Mouse (Mus musculus) layer of hippocampus, adult 18-20 months (tissue): ENCODE results near the gene Smarcal1. TPM values are rescaled to one million over a fixed set of nuclear protein-coding genes. Genes with fewer than 3 reads are reported as not detected.
A peak's percentile ranks its signal among the peaks of the same experiment; 100 is the strongest.

Experiments
- DNase-seq, 2 experiments: peaks; one replicate each; pipeline ENCODE4 v3.0.0; 2022; ENCODE audit warnings: low spot score in 2 of 2
- long read RNA-seq: library from polyadenylated mRNA; stranded (forward); transcript quantifications from one replicate; pipeline ENCODE4 v2.0.0, GENCODE M21; 2021
- total RNA-seq, 2 experiments: library from RNA; stranded (reverse); gene quantifications; 2 replicates each; pipeline ENCODE4 v1.2.3; 2021

The Smarcal1 gene
- 10 to 100 TPM; 60.7 to 63.0 TPM for total RNA-seq
- long read RNA-seq, transcript Smarcal1-201 (17 exons, 3,059 nt) = major isoform, 17 of 31 reads
- long read RNA-seq, partial matches to known transcripts = 2 of 31 reads
- long read RNA-seq, other reads (novel, unspliced or antisense) = 11 of 31 reads

DNA sequence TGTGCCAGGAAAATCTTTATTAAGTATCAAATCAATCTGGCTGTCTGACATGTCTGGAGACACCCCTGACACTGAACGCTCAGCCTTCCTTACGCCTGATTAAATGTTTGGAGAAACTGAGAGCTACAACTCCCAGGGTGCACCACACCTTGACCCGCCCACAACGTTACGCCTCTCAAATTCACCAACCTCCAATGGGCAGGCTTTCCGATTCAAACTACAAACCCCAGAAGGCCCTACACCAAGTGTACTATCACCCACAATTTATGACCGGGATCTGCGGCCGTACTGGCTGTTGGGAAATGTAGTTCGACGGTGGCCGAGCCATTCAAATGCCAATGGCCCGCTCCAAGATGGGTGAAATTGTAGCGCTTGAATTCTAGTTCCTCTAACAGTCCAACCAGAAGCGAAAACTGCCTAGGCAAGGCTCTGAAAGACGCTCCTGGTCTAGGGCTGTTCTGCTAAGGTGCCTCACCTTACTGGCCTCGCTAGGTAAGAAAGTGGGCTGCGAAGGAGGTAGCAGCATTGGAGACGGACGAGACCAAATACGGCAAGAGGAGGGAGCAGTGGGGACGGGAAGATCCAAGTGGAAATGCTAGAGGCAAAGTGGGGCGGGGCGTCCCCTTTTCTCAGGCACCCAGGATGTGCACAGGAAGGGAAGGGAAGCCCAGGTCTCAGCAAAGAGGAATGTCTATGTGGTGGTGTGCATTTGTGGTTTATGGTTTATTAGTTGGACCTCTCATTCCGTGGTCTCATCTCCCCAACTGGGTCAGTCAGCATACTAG is at the start of gene Smarcal1:
TSS of gene Smarcal1 (plus strand) at position 305 of the 785 bp plus-strand sequence.
- DNase-seq = peak; percentile 95 to 99

DNA sequence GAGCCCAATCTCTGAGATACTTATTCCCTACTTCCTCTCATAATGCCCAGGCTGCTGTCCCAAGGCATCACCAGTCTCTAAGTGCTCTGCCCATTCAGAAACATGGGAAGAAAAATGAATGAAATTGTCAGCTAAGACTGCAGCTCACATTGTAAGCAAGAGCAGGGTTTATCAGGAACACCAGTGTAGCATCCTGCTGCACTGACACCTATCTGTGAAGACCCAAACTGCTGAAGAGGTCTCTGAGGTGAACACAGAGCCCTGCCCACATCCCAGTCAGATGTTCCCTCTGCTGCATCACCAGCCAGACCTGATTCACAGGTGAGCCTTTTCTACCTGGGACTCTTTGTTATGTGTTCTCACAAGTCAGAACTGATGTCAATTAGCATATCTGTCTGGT is 49.6 kb upstream of the Smarcal1 start:
- no peak for DNase-seq

DNA sequence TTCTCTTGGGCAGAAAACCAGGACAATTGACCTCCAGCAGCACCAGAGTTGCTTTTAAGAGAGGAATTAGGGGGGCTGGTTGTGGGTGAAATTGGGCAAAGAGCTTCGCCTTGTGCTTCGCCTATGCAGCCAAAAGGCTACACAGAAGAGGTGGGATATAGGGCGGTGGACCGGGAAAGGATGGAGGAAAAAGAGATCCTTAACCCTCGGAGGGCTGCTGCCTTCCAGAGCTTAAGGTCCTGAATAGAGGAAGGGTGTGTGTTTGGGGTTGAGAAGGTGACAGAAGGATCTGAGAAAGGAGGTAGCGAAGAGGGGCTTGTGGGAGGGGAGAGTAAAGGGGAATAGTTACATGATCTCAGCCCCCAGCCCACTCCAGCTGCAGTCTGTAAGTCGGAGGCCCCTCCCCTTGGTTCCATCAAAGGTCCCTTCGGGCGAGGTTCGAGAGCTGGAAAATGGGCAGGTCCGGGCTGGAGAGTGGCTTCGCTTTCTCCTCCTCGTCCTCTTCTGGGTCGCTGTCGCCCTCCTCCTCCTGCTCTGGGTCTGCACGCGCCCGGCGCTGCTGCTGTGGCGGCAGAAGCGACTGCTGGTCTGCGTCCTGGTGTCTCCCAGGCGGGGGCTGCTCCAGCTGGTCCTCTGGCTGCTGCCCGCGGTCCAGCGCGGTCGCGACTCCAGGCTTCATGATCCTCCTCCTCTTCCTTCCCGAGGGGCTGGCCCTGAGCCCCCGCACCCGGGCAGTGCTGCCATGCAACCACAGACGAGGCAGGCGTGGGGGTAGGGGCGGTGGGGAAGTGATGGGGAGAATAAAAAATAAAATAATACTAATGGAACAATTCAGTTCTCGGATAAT is 47.1 kb upstream of the Smarcal1 start:
- peak; percentile 28 to 36 for DNase-seq

DNA sequence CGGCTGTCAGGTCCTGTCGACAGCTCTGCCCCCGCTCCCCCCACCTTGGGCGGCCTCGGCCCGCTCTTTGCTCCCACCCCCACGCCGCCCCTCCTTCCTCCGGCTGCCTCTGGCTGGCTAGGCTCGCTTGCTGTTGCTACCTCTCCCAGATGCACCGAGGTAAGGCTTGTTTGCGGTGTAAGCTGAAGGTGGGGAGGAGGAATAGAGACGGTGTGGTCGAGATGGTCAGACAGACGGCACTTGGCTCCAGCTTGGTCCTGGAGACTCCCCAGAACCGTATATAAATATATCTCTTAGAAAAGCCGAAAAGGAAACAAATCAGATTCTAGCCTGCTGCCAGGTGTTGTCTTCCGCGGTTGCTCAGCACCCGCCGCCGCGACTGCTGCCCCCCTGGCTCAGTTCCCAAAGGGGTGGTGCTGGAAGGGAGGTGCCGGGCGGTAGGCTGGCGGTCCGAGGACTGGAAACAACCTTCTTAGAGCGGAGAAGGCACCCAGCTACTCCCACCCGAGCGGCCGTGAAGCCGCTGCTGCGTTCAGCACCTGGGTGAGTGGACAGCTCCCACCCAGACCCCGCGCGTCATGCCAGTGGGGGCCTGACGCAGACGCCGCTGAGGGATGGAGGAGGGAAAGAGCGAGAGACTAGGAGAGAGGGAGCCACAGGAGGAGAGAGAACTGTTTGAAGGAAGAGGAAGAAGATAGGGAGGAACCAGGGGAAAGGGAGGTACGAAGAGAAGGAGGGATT is 46.3 kb upstream of the Smarcal1 start, which contains the start of gene March4:
TSS of gene March4 (minus strand) at position 320 of the 741 bp plus-strand sequence.
- DNase-seq = peak; percentile 74

DNA sequence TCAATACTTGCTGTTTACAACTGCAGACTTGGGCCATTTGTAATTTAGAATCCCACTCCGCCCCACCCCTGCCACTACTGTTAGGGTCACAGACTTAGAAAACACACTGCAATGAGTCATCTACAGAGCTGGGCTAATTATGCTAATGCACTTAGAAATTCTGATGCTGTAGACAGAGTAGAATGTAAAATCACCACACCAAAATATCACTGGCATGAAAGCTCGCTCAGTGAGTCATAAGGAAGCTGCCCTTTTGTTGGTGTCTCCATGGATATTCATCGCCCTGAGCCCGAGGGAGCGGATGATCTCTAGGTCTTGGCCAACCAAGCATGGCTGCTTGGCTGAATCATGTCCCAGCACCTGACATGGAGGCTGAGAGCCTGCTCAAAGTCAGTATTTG is 44.8 kb upstream of the Smarcal1 start:
- DNase-seq = no peak

DNA sequence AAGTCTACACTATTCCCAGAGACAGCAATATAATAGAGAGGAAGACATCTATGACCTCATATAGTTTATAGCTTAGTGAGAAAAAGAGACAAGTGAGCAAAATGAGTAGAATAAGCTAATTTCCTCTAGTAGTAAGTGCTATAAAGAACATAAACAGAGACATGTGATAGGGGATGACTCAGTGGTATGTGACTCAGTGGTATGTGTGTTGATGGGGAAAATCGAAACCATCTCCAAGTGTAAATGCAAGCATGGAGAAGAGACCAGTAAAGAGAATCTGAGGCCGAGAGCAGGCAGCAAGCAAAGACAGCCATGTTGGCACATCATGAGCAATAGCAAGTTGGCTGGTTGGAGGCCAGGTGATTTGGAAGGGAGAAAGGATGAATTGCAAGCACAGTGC is 32.7 kb upstream of the Smarcal1 start:
- DNase-seq = no peak

DNA sequence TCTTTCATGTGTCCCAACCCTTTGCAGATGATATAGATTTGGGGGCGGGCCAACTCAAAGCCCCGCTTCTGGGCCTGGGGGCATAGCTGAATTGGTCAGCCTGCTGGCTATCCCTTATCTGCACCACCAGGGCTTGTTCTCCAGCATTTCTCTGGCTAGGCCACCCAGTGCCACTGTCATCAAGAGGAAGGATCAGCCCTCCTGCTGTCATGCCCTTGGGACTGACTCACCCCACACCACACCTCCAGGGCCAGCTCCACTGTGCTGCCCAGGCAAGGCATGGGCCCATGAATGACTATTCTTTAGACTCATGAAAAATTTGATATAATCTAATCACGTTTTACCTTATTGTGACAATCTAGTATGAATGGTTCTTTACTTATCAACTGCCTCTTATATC is 26.6 kb upstream of the Smarcal1 start:
- no peak for DNase-seq

DNA sequence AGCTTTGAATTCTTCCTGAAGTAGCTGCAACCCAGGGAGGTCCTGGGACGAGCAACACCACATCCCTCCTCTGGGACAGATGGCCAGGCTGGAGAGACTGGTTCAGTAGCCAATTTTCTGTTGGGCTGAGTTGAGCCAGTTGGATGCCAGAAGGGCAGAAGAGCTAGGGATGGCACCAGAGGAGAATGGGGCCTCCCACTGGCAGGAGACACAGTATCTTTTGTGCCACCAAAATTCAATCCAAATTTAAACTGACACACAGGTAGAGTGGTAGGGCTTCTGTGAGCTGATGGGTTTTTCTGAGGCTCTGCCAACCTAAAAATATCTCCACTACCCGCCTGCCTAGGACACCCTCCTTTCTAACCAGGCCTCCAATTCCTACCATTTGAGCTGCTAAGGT is 24.4 kb upstream of the Smarcal1 start:
- DNase-seq = no peak

DNA sequence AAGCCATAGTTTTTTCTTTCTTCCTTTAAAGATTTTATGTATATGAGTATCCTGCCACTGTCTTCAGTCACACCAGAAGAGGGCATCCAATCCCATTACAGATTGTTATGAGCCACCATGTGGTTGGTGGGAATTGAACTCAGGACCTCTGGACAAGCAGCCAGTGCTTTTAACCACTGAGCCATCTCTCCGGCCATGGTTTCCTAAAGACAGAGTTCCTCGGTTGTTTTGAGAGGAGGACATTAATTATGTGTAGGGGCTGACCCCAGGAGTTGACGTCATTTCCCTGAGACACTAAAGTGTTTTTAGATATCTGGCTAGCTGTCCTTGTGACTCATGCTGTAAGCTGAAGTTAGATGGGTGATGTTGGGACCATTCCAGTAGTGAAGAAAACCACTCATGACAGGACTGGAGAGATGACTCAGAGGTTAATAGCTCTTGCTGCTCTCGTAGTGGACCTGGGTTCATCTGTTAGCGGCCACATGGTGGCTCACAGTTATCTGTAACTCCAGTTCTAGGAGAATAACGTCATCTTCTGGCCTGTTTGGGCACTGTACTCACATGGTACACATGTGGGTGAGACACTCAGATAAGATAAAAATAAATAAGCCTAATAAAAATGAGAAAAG is 18.6 kb upstream of the Smarcal1 start:
- no peak for DNase-seq

DNA sequence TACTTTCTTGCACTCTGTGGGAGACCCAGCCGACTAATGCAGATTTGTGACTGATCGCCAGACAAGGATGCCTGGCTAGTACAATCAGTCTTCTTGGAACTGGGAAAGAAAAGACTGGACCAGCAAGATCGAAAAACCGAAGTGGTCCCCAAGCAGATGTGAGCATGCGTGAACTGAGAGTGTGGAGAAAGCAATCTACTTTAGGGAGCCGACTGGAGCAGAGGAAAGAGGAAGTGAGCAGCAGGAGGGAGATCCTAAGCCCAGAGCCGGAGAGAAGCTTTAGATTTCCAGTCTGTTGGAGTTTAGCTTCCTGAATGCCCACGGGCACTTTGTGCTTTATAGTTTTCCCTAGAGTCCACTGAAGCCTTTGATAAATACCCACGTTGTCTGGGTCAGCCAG is 16.0 kb upstream of the Smarcal1 start:
- DNase-seq = no peak

DNA sequence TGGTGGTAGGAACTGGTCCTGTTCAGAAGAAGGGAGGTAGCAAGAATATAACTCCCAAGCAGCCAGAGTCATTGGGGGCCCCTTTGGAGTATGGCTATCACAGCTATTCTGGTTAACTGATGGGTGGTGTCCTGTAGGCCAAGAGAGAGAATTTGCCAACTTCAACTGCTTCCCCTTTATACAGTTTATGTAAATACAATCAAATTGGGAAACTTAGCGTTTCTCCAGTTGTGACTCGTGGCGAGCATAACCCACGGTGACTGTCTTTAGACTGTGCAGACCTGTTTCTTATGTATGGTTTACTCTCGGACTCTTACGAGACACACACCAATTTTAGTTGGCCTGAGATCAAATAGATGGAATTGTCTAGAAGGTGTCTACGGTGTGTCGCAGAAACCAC is 14.3 kb upstream of the Smarcal1 start:
- no peak for DNase-seq

DNA sequence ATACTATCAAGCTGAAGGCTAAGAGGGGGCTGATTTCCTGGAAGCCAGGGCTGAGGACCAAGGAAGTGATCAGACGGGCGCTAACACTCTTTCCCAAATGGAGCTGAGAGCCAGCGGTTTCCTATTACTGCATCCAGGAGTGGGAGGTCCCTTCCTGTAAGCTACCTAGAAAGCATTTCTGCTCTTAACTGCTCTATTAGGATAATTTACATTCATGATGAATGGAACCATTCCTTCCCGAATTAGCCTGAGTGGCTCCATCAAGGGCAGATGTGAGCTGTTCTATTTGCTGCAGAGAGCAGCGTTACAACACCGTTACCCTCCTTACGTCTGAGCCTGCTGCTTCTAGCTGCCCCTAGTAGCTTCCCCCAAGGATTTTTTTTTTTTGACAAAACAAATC is 9.0 kb upstream of the Smarcal1 start:
- DNase-seq = no peak

DNA sequence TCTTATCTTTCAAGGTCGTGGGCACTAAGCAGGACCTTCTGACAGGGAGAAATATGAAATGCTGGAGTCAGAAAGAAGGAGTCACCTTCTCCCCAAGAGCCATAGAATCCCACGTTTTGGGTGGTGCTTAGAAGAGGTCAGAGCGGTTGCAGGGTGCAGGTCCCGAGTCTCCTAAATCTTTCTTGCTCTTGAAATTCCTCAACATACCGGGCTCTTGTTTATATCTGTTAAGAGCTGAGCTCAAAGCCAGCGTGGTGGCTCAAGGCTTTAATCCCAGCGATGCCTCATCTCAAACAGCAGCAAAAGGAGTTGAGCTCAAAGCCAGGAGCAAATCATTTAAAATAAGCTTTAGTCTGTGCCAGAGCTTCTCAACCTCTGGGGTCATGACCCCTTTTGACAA is 8.4 kb upstream of the Smarcal1 start:
- no peak for DNase-seq

DNA sequence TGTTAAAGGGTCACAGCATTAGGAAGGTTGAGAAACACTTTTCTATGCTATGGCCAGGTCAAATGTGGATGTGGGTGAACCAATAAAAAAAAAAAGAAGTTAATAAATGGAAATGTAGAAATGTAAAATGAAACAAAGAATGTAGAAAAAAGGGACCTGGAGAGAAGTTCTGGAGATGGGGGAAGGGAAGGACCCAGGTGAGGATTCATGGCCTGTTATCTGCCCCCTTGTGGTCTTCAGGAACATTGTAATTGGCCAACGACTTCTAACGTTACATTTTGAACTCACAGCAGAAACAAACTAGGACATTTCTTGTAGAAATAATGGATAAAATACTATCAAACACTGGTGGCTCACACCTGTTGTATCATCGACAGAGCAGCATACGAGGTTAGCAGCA is 7.9 kb upstream of the Smarcal1 start:
- DNase-seq = no peak

DNA sequence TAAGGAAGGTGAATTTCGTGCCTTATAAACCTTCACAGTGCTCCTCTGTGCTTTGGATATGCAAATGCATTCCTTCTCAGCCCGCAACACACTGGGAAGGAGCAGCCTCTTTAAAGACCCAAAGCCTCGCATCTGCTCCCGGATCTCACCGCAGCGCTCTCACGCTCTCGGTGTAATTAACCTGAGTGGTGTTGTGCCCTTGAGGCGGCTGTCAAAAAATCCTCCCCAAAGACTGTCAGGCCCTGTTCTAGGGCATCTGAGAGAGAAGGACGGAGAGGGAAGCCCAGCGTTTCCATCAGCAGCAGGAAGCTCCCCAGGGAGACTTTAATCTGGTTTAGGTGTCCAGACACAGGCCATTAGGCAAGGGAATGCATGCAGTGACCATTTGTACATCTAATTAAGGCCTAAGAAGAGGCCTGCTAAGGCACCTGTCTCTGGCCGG is 5.5 kb upstream of the Smarcal1 start:
- no peak for DNase-seq

DNA sequence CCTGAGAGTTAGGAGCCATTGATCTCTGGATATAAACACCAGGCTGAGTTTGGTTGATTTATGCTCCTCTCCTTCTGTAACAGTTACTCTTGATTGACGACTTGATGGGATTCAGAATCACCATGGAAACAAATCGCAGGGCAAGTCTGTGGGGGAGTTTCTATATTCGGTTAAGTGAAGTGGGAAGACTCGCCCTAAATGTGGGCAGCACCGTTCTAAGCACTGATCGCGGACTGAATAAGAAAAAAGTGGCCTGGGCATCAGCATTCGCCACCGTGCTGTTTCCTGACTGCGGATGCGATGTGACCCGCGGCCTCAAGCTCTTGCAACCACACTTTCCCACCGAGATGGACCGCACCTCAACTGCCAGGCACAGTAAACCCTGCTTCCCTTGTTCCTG is 4.7 kb upstream of the Smarcal1 start:
- DNase-seq = peak; percentile 26 to 57

DNA sequence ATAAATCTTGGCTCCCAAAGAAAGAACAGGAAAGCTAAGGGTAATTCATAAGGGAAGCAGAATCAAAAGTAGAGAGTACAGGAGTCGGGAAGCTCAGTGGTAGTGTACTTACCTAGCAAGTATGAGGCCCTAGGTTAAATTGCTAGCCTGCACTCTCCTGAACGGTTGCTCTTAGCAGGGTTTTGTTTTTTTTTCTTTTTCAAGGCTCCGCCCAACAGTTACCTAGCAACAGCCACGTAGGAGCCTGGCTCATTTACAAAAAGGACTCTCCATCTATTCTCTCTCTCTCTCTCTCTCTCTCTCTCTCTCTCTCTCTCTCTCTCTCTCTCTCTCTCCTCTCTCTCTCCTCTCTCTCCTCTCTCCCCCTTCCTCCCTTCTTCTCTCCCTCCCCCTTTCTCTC is 4.2 kb upstream of the Smarcal1 start:
- peak in 1 of 2 experiments; percentile 45 for DNase-seq

DNA sequence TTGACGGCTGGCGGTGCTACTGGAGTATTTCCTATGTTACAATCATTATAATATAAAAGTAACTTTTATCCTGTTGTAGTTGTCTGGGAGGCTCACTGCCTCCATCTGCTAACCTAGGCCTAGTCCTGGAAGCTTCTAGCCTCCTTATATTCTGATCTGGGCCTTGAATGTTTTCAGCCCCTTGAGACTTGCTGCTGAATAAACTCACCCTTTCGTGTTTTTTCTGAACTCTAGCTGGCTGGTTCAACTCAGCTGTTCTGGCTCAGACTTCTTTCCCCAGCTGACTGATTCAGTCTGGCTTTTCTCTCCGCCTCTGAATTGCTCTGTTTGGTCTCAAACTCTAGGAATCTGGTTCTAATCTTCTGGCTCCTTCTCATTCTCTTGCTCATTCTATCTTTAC is 855 bp downstream of the Smarcal1 start:
- DNase-seq = no peak

DNA sequence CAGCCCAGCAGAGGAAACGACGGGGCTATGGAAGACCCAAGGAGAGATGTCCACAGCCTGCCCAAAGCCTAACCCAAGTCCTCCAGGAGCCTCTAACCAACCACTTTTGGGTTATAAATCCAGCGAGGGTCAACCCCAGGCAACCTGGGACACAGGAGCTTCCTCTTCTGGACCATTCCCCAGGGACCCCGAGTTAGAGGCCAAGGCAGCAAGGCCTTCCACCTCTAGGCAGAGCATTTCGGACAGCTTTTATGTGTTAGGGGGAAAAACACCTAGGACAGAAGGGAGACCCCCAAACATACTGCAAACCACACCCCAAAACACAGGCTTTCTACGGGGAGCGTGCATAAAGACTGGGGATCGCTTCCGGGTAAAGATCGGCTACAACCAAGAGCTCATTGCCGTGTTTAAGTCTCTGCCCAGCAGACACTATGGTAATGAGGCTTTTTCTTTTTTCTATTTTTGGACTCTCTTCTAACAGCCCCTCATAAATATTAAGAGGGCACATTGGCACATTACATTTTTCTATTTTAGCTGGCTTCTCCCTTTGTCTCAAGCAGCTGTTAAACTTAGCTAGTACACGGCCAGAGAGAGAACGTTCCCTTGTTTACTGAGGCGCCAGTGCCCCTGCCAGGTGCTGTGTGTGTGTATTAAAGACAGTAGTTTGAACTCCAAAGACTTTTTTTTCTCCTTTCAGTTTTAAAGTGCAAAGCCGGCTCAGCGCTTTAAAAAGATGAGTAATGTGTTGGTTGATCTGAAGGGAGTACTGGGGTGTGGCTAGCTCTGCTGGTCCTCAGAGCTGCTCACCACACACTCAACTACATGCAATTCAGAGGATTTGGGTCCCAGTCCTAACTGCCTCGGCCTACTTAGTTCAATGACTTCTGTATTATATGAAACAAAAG is 3.2 kb downstream of the Smarcal1 start:
- DNase-seq = no peak

DNA sequence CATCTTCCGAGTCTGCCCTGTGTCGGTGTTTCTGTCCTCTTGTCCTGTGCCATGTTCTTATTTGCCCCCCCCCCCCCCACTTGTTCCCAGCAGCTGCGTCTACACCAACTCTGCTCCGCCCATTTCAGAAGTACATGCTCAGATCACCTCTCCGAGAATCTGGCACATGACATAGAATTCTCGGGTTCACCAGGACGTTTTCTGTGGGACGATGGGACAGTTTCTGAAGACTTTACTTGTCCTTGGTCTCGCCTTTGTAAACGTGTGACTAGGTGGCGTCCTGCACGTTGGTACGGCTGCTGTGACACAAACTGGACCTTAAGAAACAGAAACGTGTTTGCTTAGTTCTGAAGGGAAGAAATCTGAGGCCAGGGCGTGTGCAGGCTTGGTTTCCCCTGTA is 4.5 kb downstream of the Smarcal1 start:
- DNase-seq = no peak
